Mouse (Mus musculus): ENCODE data around the gene Arhgef38. TPM values are rescaled to one million over a fixed set of nuclear protein-coding genes. Genes with fewer than 3 reads are reported as not detected.
A peak's percentile ranks its signal among the peaks of the same experiment; 100 is the strongest.

Arhgef38 gene
- polyA plus RNA-seq, 1 experiment from 2014 or later: not detected

DNA sequence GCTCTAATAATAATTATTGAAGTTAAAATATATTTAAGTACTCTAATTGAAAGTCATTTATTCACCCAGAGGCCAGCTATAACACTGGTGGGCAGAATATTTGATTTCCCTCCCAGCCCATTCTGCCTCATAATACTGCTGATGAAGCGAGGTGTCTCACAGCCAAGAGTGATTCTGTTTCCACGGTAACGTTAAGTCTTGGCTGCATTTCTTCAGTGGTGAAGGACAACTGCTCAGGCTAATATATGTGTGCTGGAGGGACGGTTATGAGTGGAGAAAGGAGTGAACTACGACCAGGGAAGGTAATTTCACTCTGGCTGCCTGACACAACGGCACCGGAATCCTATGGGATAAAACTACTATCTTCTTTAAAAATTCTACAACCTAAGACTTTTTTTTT, 71.6 kb downstream of the Arhgef38 start:
- Histone ChIP-seq H3K4me2 (no peak overlapping the region), H3K9ac (no peak overlapping the region), H3K4me1 (replicated peaks) (no peaks in the 10 kb centered on the region), H3K27me3 (no peaks in the 10 kb centered on the region), H3K36me3 (no peaks in the 10 kb centered on the region), H3K27ac (no peak overlapping the region), H3K9me3 (replicated peaks) (no peaks in the 10 kb centered on the region), H3K4me3 (replicated peaks) (no peak overlapping the region)
- ATAC-seq (ENCODE audit: low read depth): no peak
- WGBS (ENCODE audit: insufficient replicate concordance): 65% methylated on average over 7 of the region's 7 CpGs
- no peak for DNase-seq

DNA sequence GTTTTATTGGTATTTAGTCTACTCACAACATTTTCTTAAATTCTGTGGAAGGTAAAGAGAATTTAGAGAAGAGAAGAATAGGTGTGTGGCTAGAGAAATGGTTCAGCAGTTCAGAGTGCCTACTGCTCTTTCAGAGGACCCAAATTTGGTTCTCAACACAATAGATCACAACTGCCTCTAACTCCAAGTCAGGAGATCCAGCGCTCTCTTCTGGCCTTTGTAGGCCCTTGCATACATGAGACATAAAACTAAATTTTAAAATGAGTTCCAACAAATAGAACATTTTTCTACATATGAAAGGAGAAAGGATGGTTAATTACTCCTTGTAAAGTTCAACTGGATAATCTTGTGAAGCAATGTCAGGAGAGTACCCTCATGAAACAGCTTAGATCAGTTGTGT, 73.3 kb downstream of the Arhgef38 start:
- 79% methylated on average over 1 of the region's 1 CpGs for WGBS (ENCODE audit: insufficient replicate concordance)

DNA sequence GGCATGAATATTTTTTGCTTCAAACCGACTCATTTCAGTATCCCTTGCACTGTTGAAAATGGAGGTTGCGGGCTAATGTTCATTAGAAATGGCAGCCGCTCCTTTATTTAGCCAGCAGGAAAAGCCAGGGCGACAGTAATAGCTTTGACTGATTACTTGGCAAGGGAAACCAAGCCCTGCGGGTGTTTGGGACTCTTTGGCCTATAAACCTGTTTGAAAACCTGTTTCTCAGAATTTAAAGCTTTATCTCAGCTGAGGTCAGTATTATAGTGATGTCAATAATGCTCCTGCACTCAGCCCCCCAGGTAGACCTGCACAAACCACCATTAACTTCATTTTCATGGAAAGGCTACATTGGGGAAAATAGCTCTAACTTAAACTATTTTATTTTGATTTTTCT, 76.5 kb downstream of the Arhgef38 start:
- no peak overlapping the region for H3K4me2 ChIP-seq
- H3K27ac ChIP-seq: no peak overlapping the region
- 62% methylated on average over 5 of the region's 5 CpGs for WGBS (ENCODE audit: insufficient replicate concordance)
- ATAC-seq (ENCODE audit: low read depth): no peak
- no peak overlapping the region for H3K9ac ChIP-seq
- H3K4me1 ChIP-seq (replicated peaks): no peaks in the 10 kb centered on the region
- H3K27me3 ChIP-seq: no peaks in the 10 kb centered on the region
- no peak overlapping the region for H3K4me3 ChIP-seq (replicated peaks)
- H3K9me3 ChIP-seq (replicated peaks): no peaks in the 10 kb centered on the region
- no peaks in the 10 kb centered on the region for H3K36me3 ChIP-seq
- DNase-seq: no peak

More for the DNA sequence above, 73.3 kb downstream of the Arhgef38 start:
- no peak overlapping the region for H3K9ac ChIP-seq
- H3K27ac ChIP-seq: no peak overlapping the region
- H3K9me3 ChIP-seq (replicated peaks): no peaks in the 10 kb centered on the region
- no peak overlapping the region for H3K4me3 ChIP-seq (replicated peaks)
- DNase-seq: no peak
- H3K27me3 ChIP-seq: no peaks in the 10 kb centered on the region
- ATAC-seq (ENCODE audit: low read depth): no peak
- no peaks in the 10 kb centered on the region for H3K4me1 ChIP-seq (replicated peaks)
- no peaks in the 10 kb centered on the region for H3K36me3 ChIP-seq
- no peak overlapping the region for H3K4me2 ChIP-seq

DNA sequence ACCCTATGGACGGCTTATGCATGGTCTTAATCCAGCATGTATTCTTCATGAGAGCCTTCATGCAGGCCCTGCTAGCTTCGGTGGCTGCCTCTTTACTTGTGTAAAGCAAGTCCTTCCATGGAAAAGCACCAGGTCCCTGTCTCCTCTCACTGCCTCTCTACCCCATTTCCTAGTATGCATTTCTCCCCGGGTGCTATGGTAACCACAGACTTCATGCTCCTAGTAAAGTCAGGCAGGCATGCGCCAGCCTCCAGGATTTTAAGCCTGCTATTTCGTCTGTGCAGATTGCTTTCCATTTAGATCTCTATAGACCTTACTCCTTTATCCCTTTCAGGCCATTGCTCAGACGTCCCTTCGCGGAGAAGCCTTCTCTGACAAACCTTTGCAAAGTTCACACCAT, 80.1 kb downstream of the Arhgef38 start:
- H3K36me3 ChIP-seq: no peaks in the 10 kb centered on the region
- no peaks in the 10 kb centered on the region for H3K27me3 ChIP-seq
- no peak overlapping the region for H3K4me3 ChIP-seq (replicated peaks)
- ATAC-seq (ENCODE audit: low read depth): no peak
- no peaks in the 10 kb centered on the region for H3K4me1 ChIP-seq (replicated peaks)
- no peak overlapping the region for H3K27ac ChIP-seq
- no peak for DNase-seq
- no peaks in the 10 kb centered on the region for H3K9me3 ChIP-seq (replicated peaks)
- H3K9ac ChIP-seq: no peak overlapping the region
- no peak overlapping the region for H3K4me2 ChIP-seq
- 63% methylated on average over 8 of the region's 8 CpGs for WGBS (ENCODE audit: insufficient replicate concordance)

DNA sequence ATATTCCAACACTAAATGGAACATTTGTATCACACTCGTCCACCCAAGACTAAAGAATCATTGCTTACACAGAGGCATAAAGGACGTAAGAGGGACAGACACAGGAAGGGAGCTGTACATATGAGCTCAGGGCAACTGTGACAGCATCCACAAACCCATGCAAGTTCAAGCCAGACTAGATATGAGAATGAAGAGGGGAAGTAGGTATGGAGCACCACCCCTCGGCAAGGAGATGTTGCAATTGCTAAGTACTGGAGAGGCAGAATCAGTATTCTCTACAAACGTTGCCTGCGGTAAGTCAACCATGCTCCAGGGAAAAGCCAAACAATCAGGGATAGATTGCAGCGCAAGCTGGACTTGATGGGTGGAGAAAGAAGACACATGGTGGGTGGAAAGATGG, 81.1 kb downstream of the Arhgef38 start:
- H3K4me2 ChIP-seq: no peak overlapping the region
- no peak overlapping the region for H3K27ac ChIP-seq
- 57% methylated on average over 6 of the region's 6 CpGs for WGBS (ENCODE audit: insufficient replicate concordance)
- no peaks in the 10 kb centered on the region for H3K27me3 ChIP-seq
- H3K4me1 ChIP-seq (replicated peaks): no peaks in the 10 kb centered on the region
- DNase-seq: no peak
- no peaks in the 10 kb centered on the region for H3K36me3 ChIP-seq
- ATAC-seq (ENCODE audit: low read depth): no peak
- no peaks in the 10 kb centered on the region for H3K9me3 ChIP-seq (replicated peaks)
- no peak overlapping the region for H3K4me3 ChIP-seq (replicated peaks)
- H3K9ac ChIP-seq: no peak overlapping the region

DNA sequence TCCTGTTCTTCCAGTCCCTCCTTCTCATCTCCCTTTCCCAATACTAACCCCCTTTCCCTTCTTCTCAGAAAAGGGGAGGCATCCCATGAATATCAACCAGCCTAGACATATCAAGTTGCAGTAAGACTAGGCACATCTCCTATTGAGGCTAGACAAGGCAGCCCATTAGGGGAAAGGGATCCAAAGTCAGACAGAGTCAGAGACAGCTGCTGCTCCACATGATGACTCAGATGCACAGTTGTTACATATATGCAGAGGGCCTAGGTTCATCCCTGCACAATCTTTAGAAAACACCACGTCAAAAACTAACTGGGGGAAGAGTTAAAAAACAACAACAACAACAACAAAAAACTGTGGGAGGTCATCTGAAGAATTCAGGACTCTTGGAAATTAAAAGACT, 81.9 kb downstream of the Arhgef38 start:
- ATAC-seq (ENCODE audit: low read depth) (no peak), DNase-seq (no peak)
- no peaks in the 10 kb centered on the region for H3K4me1 ChIP-seq (replicated peaks)
- WGBS (ENCODE audit: insufficient replicate concordance): 40% methylated on average over 1 of the region's 1 CpGs
- no peaks in the 10 kb centered on the region for H3K27me3 ChIP-seq
- no peak overlapping the region for H3K4me2 ChIP-seq
- no peaks in the 10 kb centered on the region for H3K9me3 ChIP-seq (replicated peaks)
- H3K9ac ChIP-seq: no peak overlapping the region
- no peaks in the 10 kb centered on the region for H3K36me3 ChIP-seq
- no peak overlapping the region for H3K4me3 ChIP-seq (replicated peaks)
- no peak overlapping the region for H3K27ac ChIP-seq

DNA sequence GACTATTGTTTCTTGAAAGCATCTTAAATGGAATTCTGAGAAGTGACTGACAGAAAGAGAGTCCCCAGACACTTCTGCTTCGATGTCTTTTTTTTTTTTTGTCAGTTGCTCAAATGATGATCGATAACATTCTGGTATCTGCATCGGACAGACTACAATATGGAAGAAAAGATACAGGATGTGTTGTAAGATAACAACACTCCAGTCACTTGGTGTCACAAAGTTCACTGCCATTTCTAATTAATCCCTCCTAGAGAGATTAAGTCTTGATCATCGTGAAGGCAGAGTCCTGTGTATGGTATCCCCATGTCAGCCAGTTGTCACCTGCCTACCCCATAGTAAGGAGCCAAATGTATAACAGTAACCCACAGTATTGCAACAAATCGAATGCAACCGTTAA, 83.1 kb downstream of the Arhgef38 start:
- H3K9ac ChIP-seq: no peak overlapping the region
- H3K36me3 ChIP-seq: no peaks in the 10 kb centered on the region
- no peak overlapping the region for H3K4me2 ChIP-seq
- DNase-seq (no peak), ATAC-seq (ENCODE audit: low read depth) (peak; percentile 65)
- H3K9me3 ChIP-seq (replicated peaks): no peaks in the 10 kb centered on the region
- H3K4me1 ChIP-seq (replicated peaks): no peaks in the 10 kb centered on the region
- 53% methylated on average over 6 of the region's 6 CpGs for WGBS (ENCODE audit: insufficient replicate concordance)
- no peaks in the 10 kb centered on the region for H3K27me3 ChIP-seq
- H3K27ac ChIP-seq: no peak overlapping the region
- H3K4me3 ChIP-seq (replicated peaks): no peak overlapping the region

DNA sequence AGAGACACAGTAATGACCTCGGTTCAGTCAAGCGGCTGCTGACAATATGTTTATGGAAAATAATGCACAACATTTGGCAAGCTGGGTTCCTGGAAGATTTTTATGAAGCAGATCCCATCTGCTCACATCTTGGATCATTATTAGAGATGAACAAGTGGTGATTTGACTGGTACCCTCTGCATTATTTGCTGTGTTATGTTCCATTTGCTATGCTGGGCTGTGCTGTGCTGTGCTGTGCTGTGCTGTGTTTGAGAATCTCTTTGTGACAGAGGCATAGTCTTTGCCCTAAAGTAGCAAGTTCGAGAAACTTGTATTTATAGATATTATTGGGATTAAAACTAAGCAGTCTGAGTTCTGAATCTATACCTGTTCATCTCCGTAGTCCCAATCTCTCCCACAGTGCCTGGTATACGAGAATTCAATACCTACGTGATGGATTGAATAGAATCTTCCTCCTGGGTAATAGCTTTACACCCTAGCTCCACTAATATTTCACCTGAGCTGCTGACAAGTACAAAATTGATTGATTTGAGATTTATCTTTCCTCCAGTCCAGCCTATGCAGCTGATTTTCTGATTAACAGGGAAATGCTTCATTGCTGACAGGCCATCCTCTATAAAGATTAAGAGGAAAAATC, 90.1 kb downstream of the Arhgef38 start:
- DNase-seq (no peak), ATAC-seq (ENCODE audit: low read depth) (no peak)
- no peak overlapping the region for H3K9ac ChIP-seq
- no peaks in the 10 kb centered on the region for H3K27me3 ChIP-seq
- H3K4me1 ChIP-seq (replicated peaks): no peaks in the 10 kb centered on the region
- no peaks in the 10 kb centered on the region for H3K36me3 ChIP-seq
- no peaks in the 10 kb centered on the region for H3K9me3 ChIP-seq (replicated peaks)
- H3K4me2 ChIP-seq: no peak overlapping the region
- no peak overlapping the region for H3K4me3 ChIP-seq (replicated peaks)
- no peak overlapping the region for H3K27ac ChIP-seq
- WGBS (ENCODE audit: insufficient replicate concordance): 65% methylated on average over 6 of the region's 6 CpGs

DNA sequence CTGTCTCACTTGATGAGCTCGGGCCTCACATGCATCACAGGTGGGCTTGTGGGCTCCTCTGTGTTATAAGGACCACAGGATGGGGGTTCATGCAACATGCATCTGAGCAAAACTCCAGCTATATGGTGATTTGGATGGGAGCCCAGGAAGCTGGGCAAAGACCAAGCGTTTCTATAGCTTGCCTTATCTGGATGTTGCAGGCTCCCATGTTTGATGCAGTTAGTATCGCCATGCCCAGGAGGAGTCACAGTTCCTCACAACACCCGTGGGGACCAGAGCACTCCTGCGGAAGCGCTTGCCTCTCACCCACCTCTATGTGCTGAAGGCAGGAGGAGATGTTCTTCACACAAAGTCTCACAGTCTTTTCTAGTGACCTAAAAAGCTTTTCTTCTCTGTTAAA, 92.9 kb downstream of the Arhgef38 start:
- Histone ChIP-seq H3K4me3 (replicated peaks) (no peak overlapping the region), H3K27me3 (no peaks in the 10 kb centered on the region), H3K4me1 (replicated peaks) (no peaks in the 10 kb centered on the region), H3K4me2 (no peak overlapping the region), H3K9me3 (replicated peaks) (no peaks in the 10 kb centered on the region), H3K36me3 (no peaks in the 10 kb centered on the region), H3K9ac (no peak overlapping the region), H3K27ac (no peak overlapping the region)
- DNase-seq (no peak), ATAC-seq (ENCODE audit: low read depth) (no peak)
- 61% methylated on average over 6 of the region's 6 CpGs for WGBS (ENCODE audit: insufficient replicate concordance)

DNA sequence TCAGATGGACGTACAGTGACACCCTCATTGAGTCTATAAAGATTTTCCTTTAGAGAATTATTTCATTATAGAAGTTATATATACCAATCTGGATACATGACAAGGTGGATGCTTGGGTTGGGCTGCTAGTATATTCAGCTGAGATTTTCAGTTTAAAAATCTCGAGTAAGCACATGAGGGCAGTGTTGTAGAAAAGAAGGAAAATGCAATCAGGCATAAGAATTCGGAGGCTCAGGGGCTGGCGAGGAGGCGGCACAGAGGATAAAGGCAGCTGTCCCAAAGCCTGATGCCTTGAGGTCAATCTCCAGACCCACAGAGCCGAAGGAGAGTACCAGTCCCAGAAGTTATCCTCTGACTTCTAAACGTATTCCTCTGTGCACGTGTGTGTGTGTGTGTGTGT, 102.1 kb downstream of the Arhgef38 start:
- no peak overlapping the region for H3K9ac ChIP-seq
- no peaks in the 10 kb centered on the region for H3K4me1 ChIP-seq (replicated peaks)
- 54% methylated on average over 8 of the region's 8 CpGs for WGBS (ENCODE audit: insufficient replicate concordance)
- no peak for ATAC-seq (ENCODE audit: low read depth)
- no peaks in the 10 kb centered on the region for H3K27me3 ChIP-seq
- H3K36me3 ChIP-seq: no peaks in the 10 kb centered on the region
- H3K27ac ChIP-seq: no peak overlapping the region
- H3K9me3 ChIP-seq (replicated peaks): no peaks in the 10 kb centered on the region
- no peak overlapping the region for H3K4me3 ChIP-seq (replicated peaks)
- H3K4me2 ChIP-seq: no peak overlapping the region
- no peak for DNase-seq

DNA sequence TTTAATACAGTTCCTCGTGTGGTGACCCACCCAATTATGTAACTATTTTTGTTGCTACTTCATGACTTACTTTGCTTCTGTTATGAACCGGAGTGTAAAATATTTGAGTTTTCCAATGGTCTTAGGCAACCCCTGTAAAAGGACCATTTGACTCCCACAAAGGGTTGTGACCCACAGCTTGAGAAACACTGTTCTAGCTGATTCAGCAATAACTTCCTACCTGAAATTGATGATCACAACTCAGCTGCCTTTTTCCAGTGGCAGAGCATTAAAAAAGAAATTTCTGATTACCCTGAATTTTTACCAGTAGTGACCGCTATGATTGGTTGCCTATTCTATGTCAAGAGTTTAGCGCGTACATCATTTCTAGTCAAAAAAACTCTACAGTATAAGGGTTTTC, 103.4 kb downstream of the Arhgef38 start:
- WGBS (ENCODE audit: insufficient replicate concordance): 76% methylated on average over 5 of the region's 5 CpGs

DNA sequence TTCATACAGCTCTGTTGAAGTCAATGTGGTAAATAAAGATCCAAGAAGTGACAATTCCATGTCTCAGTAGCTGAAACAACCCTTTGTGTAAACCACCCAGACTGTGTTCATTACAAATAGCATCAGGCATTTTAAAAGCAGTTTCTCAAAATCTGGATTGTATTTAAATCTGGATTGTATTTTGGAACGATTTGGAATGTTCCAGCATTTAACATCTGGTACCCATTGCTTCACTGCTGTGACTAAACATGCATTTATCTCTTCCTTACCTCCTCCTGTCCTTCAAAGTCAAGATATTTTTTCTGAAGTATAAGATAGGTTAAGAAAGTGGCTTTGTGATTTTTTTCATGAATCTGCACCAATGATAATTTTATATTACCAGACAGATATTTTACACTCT, 121.5 kb downstream of the Arhgef38 start:
- no peak overlapping the region for H3K4me3 ChIP-seq (replicated peaks)
- H3K9me3 ChIP-seq (replicated peaks): no peaks in the 10 kb centered on the region
- DNase-seq (no peak), ATAC-seq (ENCODE audit: low read depth) (no peak)
- H3K4me1 ChIP-seq (replicated peaks): no peaks in the 10 kb centered on the region
- H3K27me3 ChIP-seq: no peaks in the 10 kb centered on the region
- 26% methylated on average over 1 of the region's 1 CpGs for WGBS (ENCODE audit: insufficient replicate concordance)
- no peak overlapping the region for H3K27ac ChIP-seq
- H3K9ac ChIP-seq: no peak overlapping the region
- no peak overlapping the region for H3K4me2 ChIP-seq
- H3K36me3 ChIP-seq: peaks cover 15% of the 10 kb centered on the region

More for the DNA sequence above, 103.4 kb downstream of the Arhgef38 start:
- DNase-seq (no peak), ATAC-seq (ENCODE audit: low read depth) (no peak)
- Histone ChIP-seq H3K36me3 (no peaks in the 10 kb centered on the region), H3K9me3 (replicated peaks) (no peaks in the 10 kb centered on the region), H3K9ac (no peak overlapping the region), H3K27me3 (no peaks in the 10 kb centered on the region), H3K4me1 (replicated peaks) (no peaks in the 10 kb centered on the region), H3K4me2 (no peak overlapping the region), H3K4me3 (replicated peaks) (no peak overlapping the region), H3K27ac (no peak overlapping the region)
